Mouse (Mus musculus) ES-Bruce4 (cell line): ENCODE data around the gene Gdf7. TPM values are rescaled to one million over a fixed set of nuclear protein-coding genes. Genes with fewer than 3 reads are reported as not detected.

Source experiments
- H3K27ac ChIP-seq: 2 replicates; pipeline ENCODE4 v1.5.1; 2012; ENCODE audit warnings: low read length, inconsistent platforms; ENCODE audit not compliant: insufficient read depth
- H3K27me3 ChIP-seq: 2 replicates; pipeline ENCODE4 v1.6.1; 2012; ENCODE audit warnings: mild to moderate bottlenecking, low read length, inconsistent platforms; ENCODE audit not compliant: control insufficient read depth, poor library complexity, insufficient read depth, severe bottlenecking
- H3K36me3 ChIP-seq: 2 replicates; pipeline ENCODE4 v1.6.1; 2012; ENCODE audit warnings: inconsistent platforms, mild to moderate bottlenecking, low read length, moderate library complexity; ENCODE audit not compliant: control insufficient read depth, poor library complexity, insufficient read depth, severe bottlenecking
- H3K4me1 ChIP-seq: one replicate; pipeline ENCODE4 v1.8.1; 2011; ENCODE audit warnings: low read length; ENCODE audit not compliant: control insufficient read depth, insufficient read depth
- H3K4me3 ChIP-seq: 2 replicates; pipeline ENCODE4 v1.5.1; 2011; ENCODE audit warnings: low read depth, mild to moderate bottlenecking, low read length
- H3K9ac ChIP-seq: 2 replicates; pipeline ENCODE4 v1.6.1; 2012; ENCODE audit warnings: low read depth, mild to moderate bottlenecking, inconsistent platforms; ENCODE audit not compliant: poor library complexity, severe bottlenecking
- H3K9me3 ChIP-seq: replicated peaks from 2 replicates; pipeline ENCODE4 v1.6.1; 2012; ENCODE audit warnings: mild to moderate bottlenecking, low read length, inconsistent platforms; ENCODE audit not compliant: control insufficient read depth, poor library complexity, insufficient read depth, severe bottlenecking
- CTCF ChIP-seq: IDR thresholded peaks from one replicate; pipeline ENCODE4 v1.8.1; 2011; ENCODE audit warnings: low read depth, low read length
- EP300 ChIP-seq: IDR thresholded peaks from 2 replicates; pipeline ENCODE4 v1.6.1; 2011; ENCODE audit warnings: low read depth, low read length; ENCODE audit not compliant: insufficient read depth
- POLR2A ChIP-seq: IDR thresholded peaks from one replicate; pipeline ENCODE4 v1.8.1; 2011; ENCODE audit warnings: low read length; ENCODE audit not compliant: insufficient read depth
- polyA plus RNA-seq: library from polyadenylated mRNA; stranded (reverse); fragments of >200 nt; gene quantifications from 2 replicates; pipeline ENCODE4 v1.2.4, GENCODE M21; 2011; ENCODE audit warnings: low read depth; ENCODE audit not compliant: missing spikeins, insufficient read depth, insufficient read length

Gene Gdf7
- polyA plus RNA-seq, 1 experiment, result not detected

DNA sequence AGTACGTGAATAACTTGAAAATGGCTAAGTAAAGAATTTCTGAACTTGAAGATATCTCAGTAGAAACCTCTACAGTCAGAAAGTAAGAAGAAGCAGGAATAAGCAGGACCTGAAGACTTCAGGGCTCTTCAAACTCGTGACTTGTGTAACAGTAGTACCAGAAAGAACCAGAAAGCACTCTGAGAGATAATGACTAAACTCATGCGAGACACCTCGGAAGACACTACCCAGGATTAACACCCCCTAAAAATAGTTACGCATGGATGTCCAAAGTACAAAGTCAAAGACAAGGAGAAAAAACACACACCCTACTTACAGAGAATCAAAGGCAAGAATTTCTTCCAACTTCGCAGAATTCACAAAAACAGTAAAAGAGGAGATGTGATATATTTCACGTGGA lies 35.4 kb downstream of the Gdf7 start:
- Histone ChIP-seq H3K4me3 (no peak overlapping the region), H3K36me3 (no peaks in the 10 kb centered on the region), H3K27me3 (no peaks in the 10 kb centered on the region), H3K9ac (no peak overlapping the region), H3K27ac (no peak overlapping the region), H3K9me3 (no peaks in the 10 kb centered on the region), H3K4me1 (no peaks in the 10 kb centered on the region)
- TF ChIP-seq POLR2A (no peak), EP300 (no peak)

DNA sequence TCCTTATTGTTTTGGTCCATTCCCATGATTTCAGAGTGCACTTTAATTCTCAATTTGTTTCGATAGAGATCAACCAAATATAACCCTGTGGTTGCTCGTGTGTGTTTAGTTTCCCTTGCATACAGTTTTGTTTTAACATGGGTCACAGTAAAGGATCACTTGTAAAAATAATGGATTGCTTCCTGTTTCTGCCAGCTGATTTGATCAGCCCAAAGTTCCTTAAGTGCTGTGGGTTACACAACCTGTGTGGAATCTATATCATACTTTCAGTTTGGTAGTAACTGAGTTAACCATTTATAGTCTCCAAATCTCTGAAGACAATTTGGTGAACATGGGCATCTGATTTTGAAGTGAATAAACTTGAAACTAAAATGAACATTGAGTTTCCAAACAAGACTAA lies 41.5 kb downstream of the Gdf7 start:
- no peak overlapping the region for H3K4me3 ChIP-seq
- no peak overlapping the region for H3K9ac ChIP-seq
- H3K36me3 ChIP-seq, result no peaks in the 10 kb centered on the region
- no peaks in the 10 kb centered on the region for H3K4me1 ChIP-seq
- no peak for TF ChIP-seq CTCF
- no peak for TF ChIP-seq POLR2A
- TF ChIP-seq EP300, result no peak
- H3K9me3 ChIP-seq, result no peaks in the 10 kb centered on the region
- H3K27ac ChIP-seq, result no peak overlapping the region
- no peaks in the 10 kb centered on the region for H3K27me3 ChIP-seq

Other genes starting within 250 kb of the Gdf7 start
- gene Ldah, start 93.8 kb downstream of the Gdf7 start, polyA plus RNA-seq, result 57.3 and 72.0 TPM in 2 replicates
- gene Hs1bp3, start 11.5 kb upstream of the Gdf7 start, polyA plus RNA-seq, result 32.6 and 37.5 TPM in 2 replicates
- gene Rhob, start 198.1 kb upstream of the Gdf7 start, polyA plus RNA-seq, result 20.0 and 21.0 TPM in 2 replicates